Mouse (Mus musculus) embryonic facial prominence, embryonic 12.5 days (tissue): Measurements from ENCODE around the gene Rps19. TPM values are rescaled to one million over a fixed set of nuclear protein-coding genes. Genes with fewer than 3 reads are reported as not detected.

Experiments
- ATAC-seq: fragments of 200-750 bp; cut with Nextera tagmentation; 2 replicates; pipeline ENCODE4 v1.8.0; 2017; ENCODE audit not compliant: insufficient number of reproducible peaks, insufficient read depth, low FRiP score, low TSS enrichment
- H3K27ac ChIP-seq: fragments of 300-500 bp; sonication (generic); 2 replicates; pipeline ENCODE4 v1.5.1; 2016; ENCODE audit warnings: mild to moderate bottlenecking
- H3K27me3 ChIP-seq: fragments of 300-500 bp; sonication (generic); 2 replicates; pipeline ENCODE4 v1.6.1; 2016; ENCODE audit warnings: mild to moderate bottlenecking, moderate library complexity
- H3K36me3 ChIP-seq: fragments of 300-500 bp; sonication (generic); 2 replicates; pipeline ENCODE4 v1.6.1; 2016; ENCODE audit warnings: mild to moderate bottlenecking
- H3K4me1 ChIP-seq: fragments of 300-500 bp; sonication (generic); 2 replicates; pipeline ENCODE4 v1.6.1; 2016
- H3K4me2 ChIP-seq: fragments of 300-500 bp; sonication (generic); replicated peaks from 2 replicates; pipeline ENCODE4 v1.6.1; 2016; ENCODE audit warnings: mild to moderate bottlenecking, moderate library complexity
- H3K4me3 ChIP-seq: fragments of 300-500 bp; sonication (generic); 2 replicates; pipeline ENCODE4 v1.5.1; 2016; ENCODE audit warnings: mild to moderate bottlenecking
- H3K9ac ChIP-seq: fragments of 300-500 bp; sonication (generic); 2 replicates; pipeline ENCODE4 v1.6.1; 2016; ENCODE audit warnings: mild to moderate bottlenecking, moderate library complexity
- H3K9me3 ChIP-seq: fragments of 300-500 bp; sonication (generic); 2 replicates; pipeline ENCODE4 v1.6.1; 2016; ENCODE audit warnings: mild to moderate bottlenecking, moderate library complexity
- WGBS: fragments of 180-500 bp; shearing (Covaris S2); methylation state at CpG from one replicate; pipeline ENCODE4 v1.1.7; 2016; 5-methylcytosine and 5-hydroxymethylcytosine counted together
- polyA plus RNA-seq: library from polyadenylated mRNA; unstranded; fragments of >200 nt; fragmentation: Nextera tagmentation; extraction: Ambion mirVana; gene quantifications from 2 replicates; pipeline ENCODE4 v1.2.1, GENCODE M21; 2016

Rps19 gene
- polyA plus RNA-seq, 1 experiment from 2014 or later, result 2,196 TPM

GRCm38 (mm10) chr7:24904070-24904483 is 19.9 kb downstream of the Rps19 start:
- H3K36me3 ChIP-seq, result peaks cover 7% of the 10 kb centered on the region; the same call in 1 of the 2 replicates
- H3K9ac ChIP-seq, result peak overlapping the region; percentile 84
- WGBS, result under 1% methylated on average over 30 of the region's 30 CpGs
- peak; percentile 96 for ATAC-seq
- peak overlapping the region; percentile 74 for H3K4me2 ChIP-seq
- no peaks in the 10 kb centered on the region for H3K9me3 ChIP-seq
- H3K27me3 ChIP-seq, result no peaks in the 10 kb centered on the region
- H3K4me1 ChIP-seq, result peaks cover 36% of the 10 kb centered on the region
- H3K27ac ChIP-seq, result peak overlapping the region; percentile 81; the same call in 1 of the 2 replicates
- H3K4me3 ChIP-seq, result peak overlapping the region; percentile 78

- H3K36me3 ChIP-seq, result peaks cover 13% of the 10 kb centered on the region; the same call in 1 of the 2 replicates
- H3K4me1 ChIP-seq, result peaks cover 36% of the 10 kb centered on the region
- peak overlapping the region; percentile 78 for H3K4me3 ChIP-seq
- WGBS, result 14% methylated on average over 3 of the region's 3 CpGs
- H3K9me3 ChIP-seq, result no peaks in the 10 kb centered on the region
- H3K4me2 ChIP-seq, result peak overlapping the region; percentile 74
- H3K27me3 ChIP-seq, result no peaks in the 10 kb centered on the region
- H3K9ac ChIP-seq, result peak overlapping the region; percentile 84
- no peak overlapping the region for H3K27ac ChIP-seq
- ATAC-seq, result no peak
Measured at GRCm38 (mm10) chr7:24904936-24905335, 20.8 kb downstream of the Rps19 start.

GRCm38 (mm10) chr7:24906551-24906950 is 22.4 kb downstream of the Rps19 start:
- Histone ChIP-seq H3K27ac (0 out of 2 replicates have a peak overlapping the region, but pooled peaks have one; percentile 50), H3K4me1 (peaks cover 36% of the 10 kb centered on the region), H3K36me3 (peaks cover 13% of the 10 kb centered on the region; the same call in 1 of the 2 replicates), H3K4me2 (peak overlapping the region; percentile 30; the same call in 1 of the 2 replicates), H3K9ac (peak overlapping the region; percentile 33; the same call in 1 of the 2 replicates), H3K27me3 (no peaks in the 10 kb centered on the region), H3K4me3 (no peak overlapping the region), H3K9me3 (no peaks in the 10 kb centered on the region)
- ATAC-seq, result no peak
- 44% methylated on average over 6 of the region's 6 CpGs for WGBS

GRCm38 (mm10) chr7:24907211-24907748 is 23.1 kb downstream of the Rps19 start:
- Histone ChIP-seq H3K27ac (peak overlapping the region; percentile 50; the same call in 1 of the 2 replicates), H3K9ac (peak overlapping the region; percentile 33), H3K4me3 (no peak overlapping the region), H3K9me3 (no peaks in the 10 kb centered on the region), H3K4me2 (peak overlapping the region; percentile 30), H3K27me3 (no peaks in the 10 kb centered on the region), H3K4me1 (peaks cover 36% of the 10 kb centered on the region), H3K36me3 (peaks cover 17% of the 10 kb centered on the region)
- WGBS, result 14% methylated on average over 13 of the region's 13 CpGs
- ATAC-seq, result no peak

- no peak overlapping the region for H3K4me2 ChIP-seq
- H3K4me1 ChIP-seq, result peaks cover 5% of the 10 kb centered on the region
- WGBS, result 92% methylated on average over 14 of the region's 14 CpGs
- no peak overlapping the region for H3K27ac ChIP-seq
- H3K27me3 ChIP-seq, result no peaks in the 10 kb centered on the region
- peaks cover 40% of the 10 kb centered on the region for H3K36me3 ChIP-seq
- H3K9me3 ChIP-seq, result no peaks in the 10 kb centered on the region
- no peak overlapping the region for H3K4me3 ChIP-seq
- no peak for ATAC-seq
- no peak overlapping the region for H3K9ac ChIP-seq
Measured at GRCm38 (mm10) chr7:24912480-24912879, 28.3 kb downstream of the Rps19 start.

GRCm38 (mm10) chr7:24918763-24919323 is 34.7 kb downstream of the Rps19 start:
- WGBS, result 93% methylated on average over 20 of the region's 20 CpGs
- Histone ChIP-seq H3K9me3 (no peaks in the 10 kb centered on the region), H3K4me1 (no peaks in the 10 kb centered on the region), H3K36me3 (peaks cover 68% of the 10 kb centered on the region), H3K4me3 (no peak overlapping the region), H3K27me3 (no peaks in the 10 kb centered on the region), H3K27ac (no peak overlapping the region), H3K9ac (no peak overlapping the region), H3K4me2 (no peak overlapping the region)
- ATAC-seq, result 0 out of 2 replicates have a peak, but pooled peaks have one; percentile 23

- no peak overlapping the region for H3K4me2 ChIP-seq
- no peaks in the 10 kb centered on the region for H3K9me3 ChIP-seq
- peaks cover 76% of the 10 kb centered on the region for H3K36me3 ChIP-seq
- WGBS, result 84% methylated on average over 9 of the region's 9 CpGs
- no peaks in the 10 kb centered on the region for H3K27me3 ChIP-seq
- H3K9ac ChIP-seq, result no peak overlapping the region; the same call in 1 of the 2 replicates
- H3K4me3 ChIP-seq, result no peak overlapping the region
- no peak overlapping the region for H3K27ac ChIP-seq
- ATAC-seq, result no peak
- no peaks in the 10 kb centered on the region for H3K4me1 ChIP-seq
Measured at GRCm38 (mm10) chr7:24919728-24920127, 35.6 kb downstream of the Rps19 start.

GRCm38 (mm10) chr7:24930475-24930874 is 46.3 kb downstream of the Rps19 start:
- H3K4me3 ChIP-seq, result no peak overlapping the region
- H3K9me3 ChIP-seq, result no peaks in the 10 kb centered on the region
- no peak overlapping the region for H3K4me2 ChIP-seq
- H3K36me3 ChIP-seq, result peaks cover 22% of the 10 kb centered on the region
- no peak for ATAC-seq
- peaks cover 12% of the 10 kb centered on the region; the same call in 1 of the 2 replicates for H3K4me1 ChIP-seq
- no peak overlapping the region for H3K27ac ChIP-seq
- 51% methylated on average over 6 of the region's 6 CpGs for WGBS
- H3K9ac ChIP-seq, result no peak overlapping the region
- peaks cover 72% of the 10 kb centered on the region for H3K27me3 ChIP-seq

- H3K27ac ChIP-seq, result no peak overlapping the region
- WGBS, result 1% methylated on average over 15 of the region's 15 CpGs
- no peak overlapping the region for H3K9ac ChIP-seq
- H3K9me3 ChIP-seq, result no peaks in the 10 kb centered on the region
- no peak overlapping the region for H3K4me2 ChIP-seq
- H3K4me3 ChIP-seq, result no peak overlapping the region
- H3K27me3 ChIP-seq, result peaks cover 84% of the 10 kb centered on the region
- peaks cover 10% of the 10 kb centered on the region for H3K36me3 ChIP-seq
- ATAC-seq, result no peak
- peaks cover 12% of the 10 kb centered on the region; the same call in 1 of the 2 replicates for H3K4me1 ChIP-seq
Measured at GRCm38 (mm10) chr7:24931651-24932050, 47.5 kb downstream of the Rps19 start.

Other genes starting within 250 kb of the Rps19 start
- gene Lypd3, start 247.8 kb upstream of the Rps19 start, polyA plus RNA-seq, result 2.8 and 3.5 TPM in 2 replicates
- not detected in 2 replicates for gene Tex101, start 207.7 kb upstream of the Rps19 start, polyA plus RNA-seq
- not detected in 2 replicates for gene BC049730, start 175.1 kb upstream of the Rps19 start, polyA plus RNA-seq
- gene Gm4763, start 157.5 kb upstream of the Rps19 start, polyA plus RNA-seq, result not detected in 2 replicates
- gene Cd177, start 124.1 kb upstream of the Rps19 start, polyA plus RNA-seq, result 0.37 and 0.96 TPM in 2 replicates
- gene Ceacam10, start 107.2 kb upstream of the Rps19 start, polyA plus RNA-seq, result 0.38 TPM in 1 of 2 replicates, not detected in the other
- gene Gm9844, start 22.2 kb upstream of the Rps19 start, polyA plus RNA-seq, result 17.9 and 21.4 TPM in 2 replicates
- not detected in 2 replicates for gene Lypd4, start 14.4 kb upstream of the Rps19 start, polyA plus RNA-seq
- gene Dmrtc2, start 14.3 kb upstream of the Rps19 start, polyA plus RNA-seq, result not detected in 2 replicates
- 0.26 and 0.61 TPM in 2 replicates for gene Cd79a, start 13.0 kb downstream of the Rps19 start, polyA plus RNA-seq
- gene Arhgef1, start 18.5 kb downstream of the Rps19 start, polyA plus RNA-seq, result 114 and 120 TPM in 2 replicates
- not detected in 2 replicates for gene Gm4881, start 60.1 kb downstream of the Rps19 start, polyA plus RNA-seq
- gene Rabac1, start 88.4 kb downstream of the Rps19 start, polyA plus RNA-seq, result 106 and 116 TPM in 2 replicates
- gene Atp1a3, start 121.6 kb downstream of the Rps19 start, polyA plus RNA-seq, result 3.8 and 7.4 TPM in 2 replicates
- gene Grik5, start 188.0 kb downstream of the Rps19 start, polyA plus RNA-seq, result 12.4 and 13.1 TPM in 2 replicates
- gene Zfp574, start 188.2 kb downstream of the Rps19 start, polyA plus RNA-seq, result 38.8 and 41.5 TPM in 2 replicates